Mouse (Mus musculus) ES-Bruce4 (cell line): ENCODE data around the gene Mitf. TPM values are rescaled to one million over a fixed set of nuclear protein-coding genes. Genes with fewer than 3 reads are reported as not detected.

Experiments used
- H3K27ac ChIP-seq: 2 replicates; pipeline ENCODE4 v1.5.1; 2012; ENCODE audit warnings: low read length, inconsistent platforms; ENCODE audit not compliant: insufficient read depth
- H3K27me3 ChIP-seq: 2 replicates; pipeline ENCODE4 v1.6.1; 2012; ENCODE audit warnings: mild to moderate bottlenecking, low read length, inconsistent platforms; ENCODE audit not compliant: control insufficient read depth, poor library complexity, insufficient read depth, severe bottlenecking
- H3K36me3 ChIP-seq: 2 replicates; pipeline ENCODE4 v1.6.1; 2012; ENCODE audit warnings: inconsistent platforms, mild to moderate bottlenecking, low read length, moderate library complexity; ENCODE audit not compliant: control insufficient read depth, poor library complexity, insufficient read depth, severe bottlenecking
- H3K4me1 ChIP-seq: one replicate; pipeline ENCODE4 v1.8.1; 2011; ENCODE audit warnings: low read length; ENCODE audit not compliant: control insufficient read depth, insufficient read depth
- H3K4me3 ChIP-seq: 2 replicates; pipeline ENCODE4 v1.5.1; 2011; ENCODE audit warnings: low read depth, mild to moderate bottlenecking, low read length
- H3K9ac ChIP-seq: 2 replicates; pipeline ENCODE4 v1.6.1; 2012; ENCODE audit warnings: low read depth, mild to moderate bottlenecking, inconsistent platforms; ENCODE audit not compliant: poor library complexity, severe bottlenecking
- H3K9me3 ChIP-seq: replicated peaks from 2 replicates; pipeline ENCODE4 v1.6.1; 2012; ENCODE audit warnings: mild to moderate bottlenecking, low read length, inconsistent platforms; ENCODE audit not compliant: control insufficient read depth, poor library complexity, insufficient read depth, severe bottlenecking
- CTCF ChIP-seq: IDR thresholded peaks from one replicate; pipeline ENCODE4 v1.8.1; 2011; ENCODE audit warnings: low read depth, low read length
- EP300 ChIP-seq: IDR thresholded peaks from 2 replicates; pipeline ENCODE4 v1.6.1; 2011; ENCODE audit warnings: low read depth, low read length; ENCODE audit not compliant: insufficient read depth
- POLR2A ChIP-seq: IDR thresholded peaks from one replicate; pipeline ENCODE4 v1.8.1; 2011; ENCODE audit warnings: low read length; ENCODE audit not compliant: insufficient read depth
- polyA plus RNA-seq: library from polyadenylated mRNA; stranded (reverse); fragments of >200 nt; gene quantifications from 2 replicates; pipeline ENCODE4 v1.2.4, GENCODE M21; 2011; ENCODE audit warnings: low read depth; ENCODE audit not compliant: missing spikeins, insufficient read depth, insufficient read length

Mitf gene
- polyA plus RNA-seq, 1 experiment = 2.3 TPM

- Histone ChIP-seq H3K4me1 (no peaks in the 10 kb centered on the region), H3K9me3 (no peaks in the 10 kb centered on the region), H3K4me3 (no peak overlapping the region), H3K36me3 (no peaks in the 10 kb centered on the region), H3K27me3 (no peaks in the 10 kb centered on the region), H3K27ac (no peak overlapping the region), H3K9ac (no peak overlapping the region)
- TF ChIP-seq EP300 (no peak), POLR2A (no peak), CTCF (no peak)
These were observed 78.1 kb downstream of the Mitf start for GRCm38 (mm10) chr6:97884971-97885370.

GRCm38 (mm10) chr6:97885606-97886005 lies 78.8 kb downstream of the Mitf start:
- Histone ChIP-seq H3K9me3 (no peaks in the 10 kb centered on the region), H3K4me3 (no peak overlapping the region), H3K27me3 (no peaks in the 10 kb centered on the region), H3K9ac (no peak overlapping the region), H3K36me3 (no peaks in the 10 kb centered on the region), H3K27ac (no peak overlapping the region), H3K4me1 (no peaks in the 10 kb centered on the region)
- TF ChIP-seq EP300 = no peak
- TF ChIP-seq CTCF = no peak
- no peak for TF ChIP-seq POLR2A

- Histone ChIP-seq H3K36me3 (no peaks in the 10 kb centered on the region), H3K9me3 (no peaks in the 10 kb centered on the region), H3K4me3 (no peak overlapping the region), H3K27ac (no peak overlapping the region), H3K4me1 (no peaks in the 10 kb centered on the region), H3K27me3 (no peaks in the 10 kb centered on the region), H3K9ac (no peak overlapping the region)
- TF ChIP-seq POLR2A (no peak), EP300 (no peak), CTCF (no peak)
These were observed 81.0 kb downstream of the Mitf start for GRCm38 (mm10) chr6:97887893-97888292.

- Histone ChIP-seq H3K9me3 (no peaks in the 10 kb centered on the region), H3K4me3 (no peak overlapping the region), H3K4me1 (no peaks in the 10 kb centered on the region), H3K36me3 (no peaks in the 10 kb centered on the region), H3K9ac (no peak overlapping the region), H3K27me3 (no peaks in the 10 kb centered on the region), H3K27ac (no peak overlapping the region)
- TF ChIP-seq CTCF = no peak
These were observed 81.7 kb downstream of the Mitf start for GRCm38 (mm10) chr6:97888596-97888995.

GRCm38 (mm10) chr6:97893546-97893945 lies 86.7 kb downstream of the Mitf start:
- Histone ChIP-seq H3K9ac (no peak overlapping the region), H3K4me3 (no peak overlapping the region), H3K27me3 (no peaks in the 10 kb centered on the region), H3K4me1 (no peaks in the 10 kb centered on the region), H3K36me3 (no peaks in the 10 kb centered on the region), H3K27ac (no peak overlapping the region), H3K9me3 (no peaks in the 10 kb centered on the region)
- TF ChIP-seq EP300 (no peak), CTCF (no peak)

GRCm38 (mm10) chr6:97897191-97897590 lies 90.3 kb downstream of the Mitf start:
- no peak overlapping the region for H3K4me3 ChIP-seq
- no peaks in the 10 kb centered on the region for H3K9me3 ChIP-seq
- H3K9ac ChIP-seq = no peak overlapping the region
- TF ChIP-seq CTCF (no peak), EP300 (no peak), POLR2A (no peak)
- no peaks in the 10 kb centered on the region for H3K36me3 ChIP-seq
- H3K27me3 ChIP-seq = no peaks in the 10 kb centered on the region
- no peaks in the 10 kb centered on the region for H3K4me1 ChIP-seq
- H3K27ac ChIP-seq = no peak overlapping the region

- TF ChIP-seq EP300 (no peak), POLR2A (no peak), CTCF (no peak)
- Histone ChIP-seq H3K9ac (no peak overlapping the region), H3K4me3 (no peak overlapping the region), H3K27me3 (no peaks in the 10 kb centered on the region), H3K4me1 (no peaks in the 10 kb centered on the region), H3K9me3 (no peaks in the 10 kb centered on the region), H3K27ac (no peak overlapping the region), H3K36me3 (no peaks in the 10 kb centered on the region)
These were observed 91.2 kb downstream of the Mitf start for GRCm38 (mm10) chr6:97898085-97898484.
